Mouse (Mus musculus) forebrain, embryonic 14.5 days (tissue): ENCODE data around the gene Cbll1. TPM values are rescaled to one million over a fixed set of nuclear protein-coding genes. Genes with fewer than 3 reads are reported as not detected.

Experiments
- ATAC-seq: fragments of 200-750 bp; cut with Nextera tagmentation; 2 replicates; pipeline ENCODE4 v1.8.0; 2017; ENCODE audit warnings: mild to moderate bottlenecking, moderate library complexity
- DNase-seq: peaks from one replicate; pipeline ENCODE4 v3.0.0-alpha.2; 2015; ENCODE audit warnings: low spot score
- H3K27ac ChIP-seq: fragments of 300-500 bp; sonication (generic); 2 replicates; pipeline ENCODE4 v1.5.1; 2014; ENCODE audit warnings: low read depth, mild to moderate bottlenecking, control low read depth, low read length, moderate library complexity
- H3K27me3 ChIP-seq: fragments of 300-500 bp; sonication (generic); replicated peaks from 2 replicates; pipeline ENCODE4 v1.6.1; 2014; ENCODE audit warnings: low read length, control low read depth, mixed read lengths; ENCODE audit not compliant: control insufficient read depth, insufficient read depth
- H3K36me3 ChIP-seq: fragments of 300-500 bp; sonication (generic); 2 replicates; pipeline ENCODE4 v1.6.1; 2014; ENCODE audit warnings: low read length, control low read depth; ENCODE audit not compliant: control insufficient read depth, insufficient read depth
- H3K4me1 ChIP-seq: fragments of 300-500 bp; sonication (generic); 2 replicates; pipeline ENCODE4 v1.6.1; 2014; ENCODE audit warnings: antibody characterized with exemption, low read length, control low read depth; ENCODE audit not compliant: control insufficient read depth, insufficient read depth
- H3K4me2 ChIP-seq: fragments of 300-500 bp; sonication (generic); 2 replicates; pipeline ENCODE4 v1.6.1; 2014; ENCODE audit warnings: mild to moderate bottlenecking, control low read depth, low read length
- H3K4me3 ChIP-seq: fragments of 300-500 bp; sonication (generic); 2 replicates; pipeline ENCODE4 v1.5.1; 2014; ENCODE audit warnings: low read depth, low read length, control low read depth
- H3K9ac ChIP-seq: fragments of 300-500 bp; sonication (generic); 2 replicates; pipeline ENCODE4 v1.6.1; 2014; ENCODE audit warnings: mild to moderate bottlenecking, low read length, control low read depth, moderate library complexity
- H3K9me3 ChIP-seq: fragments of 300-500 bp; sonication (generic); replicated peaks from 2 replicates; pipeline ENCODE4 v1.6.1; 2016; ENCODE audit warnings: low read length, control low read depth, mixed read lengths; ENCODE audit not compliant: control insufficient read depth
- WGBS: fragments of 180-500 bp; shearing (Covaris S2); extraction: QIAGEN DNeasy Blood & Tissue Kit; methylation state at CpG from one replicate; pipeline ENCODE4 v1.1.7; 2014; 5-methylcytosine and 5-hydroxymethylcytosine counted together
- polyA plus RNA-seq: library from polyadenylated mRNA; unstranded; fragments of >200 nt; fragmentation: Nextera tagmentation; extraction: Ambion mirVana; gene quantifications from 2 replicates; pipeline ENCODE4 v1.2.1, GENCODE M21; 2014

Cbll1 gene
- 20.3 and 21.3 TPM in 2 replicates for polyA plus RNA-seq

DNA sequence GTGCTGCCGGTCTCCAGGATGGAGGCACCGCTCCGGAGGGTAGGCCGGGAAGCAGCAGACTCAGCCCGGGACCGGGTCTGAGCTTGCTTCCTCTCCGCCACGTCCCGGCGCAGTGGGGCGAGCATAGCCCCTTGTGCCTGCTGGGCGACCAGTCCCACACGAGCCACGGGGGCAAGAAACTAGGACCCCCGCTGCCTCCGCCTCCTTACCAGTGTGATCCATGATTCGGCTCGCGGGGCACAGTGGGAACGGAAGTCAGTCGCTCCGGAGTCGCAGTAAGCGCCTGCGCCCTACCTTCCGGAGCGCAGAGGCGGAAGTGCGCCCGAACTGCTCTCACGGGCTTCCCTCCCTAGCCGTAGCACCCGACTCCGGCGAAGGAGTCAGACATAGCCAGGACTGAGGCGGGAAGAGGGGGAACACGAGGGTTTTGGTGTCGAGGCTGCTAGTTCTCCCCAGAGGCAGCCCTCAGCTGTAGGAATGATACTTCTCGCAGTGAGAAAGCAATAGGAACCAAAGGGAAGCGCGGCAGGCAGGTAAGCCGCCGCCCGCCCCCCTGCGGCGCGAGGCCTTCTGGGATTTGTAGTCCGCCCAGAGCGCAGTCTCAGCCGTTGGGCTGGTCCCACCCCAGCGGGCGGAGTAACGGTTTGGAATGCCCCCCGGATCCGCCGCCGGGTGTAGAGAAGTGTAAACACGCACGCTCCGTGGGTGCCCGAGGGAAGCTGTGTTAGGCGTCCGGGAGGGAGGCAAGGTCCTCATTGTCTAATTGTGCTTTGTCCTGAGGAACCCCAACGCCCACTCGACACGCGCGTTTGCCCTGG is at the start of gene Cbll1:
Gene Cbll1 (minus strand): TSS at position 303 of the 818 bp plus-strand sequence.
- Histone ChIP-seq H3K27me3 (no peaks in the 10 kb centered on the region), H3K9me3 (no peaks in the 10 kb centered on the region), H3K36me3 (peaks cover under 1% of the 10 kb centered on the region), H3K27ac (peak within 1 kb of the TSS; percentile 91), H3K4me1 (peaks cover 11% of the 10 kb centered on the region), H3K9ac (peak within 1 kb of the TSS; percentile 85), H3K4me2 (peak within 1 kb of the TSS; percentile 89), H3K4me3 (peak within 1 kb of the TSS; percentile 87)
- ATAC-seq (peak; percentile 99), DNase-seq (peak; percentile 97)
- WGBS: under 1% methylated on average over 63 of the region's 68 CpGs

DNA sequence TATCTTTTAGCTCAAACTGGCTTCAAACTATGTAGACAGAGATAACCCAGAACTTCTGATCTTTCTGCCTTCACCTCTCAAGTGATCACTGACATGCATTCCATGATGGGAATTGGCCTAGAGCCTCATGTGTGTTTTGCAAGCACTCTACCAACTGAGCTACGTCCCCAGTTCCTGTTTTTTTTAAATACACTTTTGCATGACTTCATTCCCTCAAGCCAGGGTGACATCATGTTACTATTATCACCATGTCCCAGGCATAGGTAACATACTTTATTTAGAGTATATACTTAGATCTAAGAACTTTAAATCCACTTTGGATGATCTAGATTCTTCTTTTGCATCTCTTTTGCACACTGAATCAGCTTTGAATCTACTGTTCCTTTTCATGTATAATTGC is 46.6 kb upstream of the Cbll1 start:
- WGBS: 83% methylated on average over 1 of the region's 1 CpGs
- H3K27ac ChIP-seq: no peak overlapping the region

DNA sequence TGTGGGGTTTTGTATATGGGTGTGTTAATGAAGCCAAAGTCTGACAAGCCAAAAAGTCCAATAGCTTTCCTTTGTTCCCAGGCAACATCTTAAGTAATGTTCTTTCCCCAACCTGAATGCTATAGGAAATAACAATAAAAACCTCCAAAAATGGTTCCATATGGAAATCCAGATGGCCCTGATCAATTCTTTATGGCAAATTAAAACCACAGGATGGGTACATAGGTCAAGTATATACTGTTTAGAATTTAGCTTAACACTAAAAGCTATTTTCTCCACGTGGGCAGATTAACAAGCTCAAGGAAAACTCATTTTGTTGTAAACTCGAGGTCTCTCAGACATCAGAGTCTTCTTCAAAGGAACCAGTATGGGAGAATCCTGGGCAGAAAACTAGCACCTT is 45.8 kb upstream of the Cbll1 start:
- H3K27ac ChIP-seq: no peak overlapping the region
- H3K4me1 ChIP-seq: no peaks in the 10 kb centered on the region
- no peak overlapping the region for H3K4me2 ChIP-seq
- H3K36me3 ChIP-seq: no peaks in the 10 kb centered on the region
- no peak for ATAC-seq
- no peak overlapping the region for H3K9ac ChIP-seq
- no peak overlapping the region for H3K4me3 ChIP-seq
- DNase-seq: no peak
- WGBS: 56% methylated on average over 2 of the region's 2 CpGs
- H3K27me3 ChIP-seq: no peaks in the 10 kb centered on the region
- H3K9me3 ChIP-seq: no peaks in the 10 kb centered on the region

More for the DNA sequence above, 46.6 kb upstream of the Cbll1 start:
- ATAC-seq (no peak), DNase-seq (no peak)
- Histone ChIP-seq H3K36me3 (no peaks in the 10 kb centered on the region), H3K27me3 (no peaks in the 10 kb centered on the region), H3K4me2 (no peak overlapping the region), H3K9ac (no peak overlapping the region), H3K4me1 (no peaks in the 10 kb centered on the region), H3K4me3 (no peak overlapping the region), H3K9me3 (no peaks in the 10 kb centered on the region)

DNA sequence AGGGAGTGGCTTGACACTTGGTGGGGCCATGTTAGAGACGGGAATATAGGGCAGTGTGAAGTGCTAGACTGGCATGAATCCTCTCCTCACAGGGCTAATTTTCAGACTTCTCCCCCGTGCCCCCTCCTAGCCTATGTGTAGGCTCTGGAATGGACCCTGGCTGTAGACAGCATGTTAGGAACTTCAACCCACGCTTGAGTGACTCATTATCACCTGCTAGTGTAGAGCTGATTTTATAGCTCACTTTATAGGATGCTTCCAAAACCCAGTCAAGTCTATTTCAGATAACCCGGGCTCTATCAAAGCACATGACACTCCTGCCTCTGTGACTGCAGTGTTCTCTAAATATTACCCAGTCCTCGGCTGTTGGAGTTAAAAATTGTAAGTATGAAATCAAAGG is 42.1 kb upstream of the Cbll1 start:
- no peaks in the 10 kb centered on the region for H3K27me3 ChIP-seq
- WGBS: 80% methylated on average over 5 of the region's 5 CpGs
- H3K9me3 ChIP-seq: no peaks in the 10 kb centered on the region
- no peaks in the 10 kb centered on the region for H3K36me3 ChIP-seq
- H3K27ac ChIP-seq: no peak overlapping the region
- no peak overlapping the region for H3K4me2 ChIP-seq
- no peak for ATAC-seq
- no peak overlapping the region for H3K9ac ChIP-seq
- no peaks in the 10 kb centered on the region for H3K4me1 ChIP-seq
- no peak overlapping the region for H3K4me3 ChIP-seq
- no peak for DNase-seq

DNA sequence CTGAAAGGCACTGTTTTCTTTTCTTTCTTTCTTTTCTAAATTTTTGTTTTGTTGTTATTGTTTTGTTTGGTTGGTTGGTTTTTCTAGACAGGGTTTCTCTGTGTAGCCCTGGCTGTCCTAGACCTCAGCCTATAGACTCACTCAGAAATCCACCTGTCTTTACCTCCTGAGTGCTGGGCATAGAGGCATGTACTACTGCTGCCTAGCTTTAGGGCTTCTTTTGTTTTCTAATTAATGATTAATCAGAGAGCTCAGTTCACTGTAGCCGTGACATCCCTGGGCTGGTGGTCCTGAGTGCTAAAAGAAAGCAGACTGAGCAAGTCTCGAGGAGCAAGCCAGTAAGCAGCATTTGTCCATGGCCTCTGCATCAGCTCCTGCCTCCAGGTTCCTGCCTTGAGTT is 40.4 kb upstream of the Cbll1 start:
- no peaks in the 10 kb centered on the region for H3K9me3 ChIP-seq
- no peak overlapping the region for H3K9ac ChIP-seq
- H3K4me1 ChIP-seq: no peaks in the 10 kb centered on the region
- H3K36me3 ChIP-seq: no peaks in the 10 kb centered on the region
- H3K4me2 ChIP-seq: no peak overlapping the region
- 62% methylated on average over 2 of the region's 2 CpGs for WGBS
- no peaks in the 10 kb centered on the region for H3K27me3 ChIP-seq
- H3K4me3 ChIP-seq: no peak overlapping the region
- ATAC-seq: no peak
- H3K27ac ChIP-seq: no peak overlapping the region
- DNase-seq: no peak

DNA sequence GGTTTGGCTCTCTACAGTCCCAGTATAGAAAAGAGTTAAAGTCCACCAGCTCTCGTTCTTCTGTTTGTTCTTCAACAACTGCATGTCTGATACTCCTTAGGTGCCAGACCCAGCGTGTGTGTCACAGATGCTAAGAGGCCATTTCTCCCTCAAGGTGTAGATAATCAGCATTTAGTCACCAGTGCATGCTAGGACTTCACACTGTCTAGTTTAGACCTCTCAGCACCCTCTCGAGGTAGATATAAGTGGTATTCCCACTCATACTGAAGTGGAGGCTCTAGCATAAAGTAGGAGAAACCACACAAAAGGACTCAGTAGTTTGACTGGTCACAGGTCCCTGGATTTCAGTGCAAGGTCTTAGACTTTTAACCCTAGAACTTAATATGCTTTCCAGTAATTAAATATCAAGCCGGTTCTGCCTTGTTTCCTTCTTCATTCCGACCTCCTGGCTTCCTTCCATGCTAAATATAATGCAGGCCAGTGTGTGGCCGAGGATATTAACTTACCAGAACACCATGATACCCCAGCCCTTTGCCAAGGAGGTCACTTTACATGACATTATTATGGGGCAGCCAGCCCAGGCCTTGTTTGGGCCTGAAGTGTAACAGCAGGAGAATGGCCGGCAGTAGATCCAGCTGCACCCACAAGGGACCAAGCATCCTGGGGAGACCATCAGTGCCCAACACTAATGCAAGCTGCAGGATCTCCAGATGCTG is 38.3 kb upstream of the Cbll1 start:
- Histone ChIP-seq H3K4me3 (no peak overlapping the region), H3K4me2 (no peak overlapping the region), H3K9ac (no peak overlapping the region), H3K9me3 (no peaks in the 10 kb centered on the region), H3K27ac (no peak overlapping the region), H3K27me3 (no peaks in the 10 kb centered on the region), H3K36me3 (no peaks in the 10 kb centered on the region), H3K4me1 (peaks cover 12% of the 10 kb centered on the region)
- DNase-seq: no peak
- ATAC-seq: no peak
- WGBS: 79% methylated on average over 7 of the region's 7 CpGs

DNA sequence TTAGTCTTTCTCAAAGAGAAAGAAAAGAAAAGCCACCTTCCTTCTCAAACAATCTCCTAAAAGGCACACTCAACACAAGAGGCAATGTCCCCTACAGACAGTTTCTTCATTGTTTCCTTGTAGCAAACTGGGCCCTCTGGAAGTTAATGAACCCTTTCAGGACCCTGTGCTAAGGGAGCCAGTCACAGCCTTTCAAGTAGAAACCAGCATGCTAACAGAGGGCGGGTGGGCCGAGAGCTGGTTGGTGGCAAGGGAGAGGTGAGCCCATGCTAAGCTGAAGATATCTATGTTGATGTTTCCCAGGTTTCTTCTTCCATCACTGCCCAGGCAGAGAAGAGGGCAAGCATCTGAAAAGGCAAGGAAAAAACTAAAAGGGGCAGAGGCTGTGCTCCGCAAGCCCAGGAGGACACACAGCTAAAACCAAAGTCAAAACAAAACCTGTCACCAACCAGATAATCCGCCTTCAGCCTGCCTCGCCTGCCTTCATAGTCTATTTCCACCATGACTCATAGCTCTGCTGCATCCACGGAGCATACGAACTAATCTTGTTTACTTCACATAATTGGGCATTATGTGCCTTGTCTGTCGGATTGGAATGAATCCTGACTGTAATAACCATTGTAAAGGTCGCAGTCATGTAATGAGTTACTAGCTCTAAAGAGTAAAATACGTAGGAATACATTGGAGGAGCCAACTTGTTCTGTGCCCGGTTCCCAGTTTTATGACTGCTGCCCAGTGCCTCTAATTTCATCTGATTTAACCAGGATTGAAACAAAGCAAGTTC is 34.8 kb upstream of the Cbll1 start:
- H3K9ac ChIP-seq: no peak overlapping the region
- no peaks in the 10 kb centered on the region for H3K9me3 ChIP-seq
- H3K27me3 ChIP-seq: no peaks in the 10 kb centered on the region
- no peak overlapping the region for H3K4me3 ChIP-seq
- H3K4me2 ChIP-seq: no peak overlapping the region
- ATAC-seq (peak; percentile 29; the same call in 1 of the 2 replicates), DNase-seq (peak; percentile 39)
- 35% methylated on average over 11 of the region's 11 CpGs for WGBS
- peaks cover 12% of the 10 kb centered on the region for H3K4me1 ChIP-seq
- H3K27ac ChIP-seq: no peak overlapping the region
- no peaks in the 10 kb centered on the region for H3K36me3 ChIP-seq

DNA sequence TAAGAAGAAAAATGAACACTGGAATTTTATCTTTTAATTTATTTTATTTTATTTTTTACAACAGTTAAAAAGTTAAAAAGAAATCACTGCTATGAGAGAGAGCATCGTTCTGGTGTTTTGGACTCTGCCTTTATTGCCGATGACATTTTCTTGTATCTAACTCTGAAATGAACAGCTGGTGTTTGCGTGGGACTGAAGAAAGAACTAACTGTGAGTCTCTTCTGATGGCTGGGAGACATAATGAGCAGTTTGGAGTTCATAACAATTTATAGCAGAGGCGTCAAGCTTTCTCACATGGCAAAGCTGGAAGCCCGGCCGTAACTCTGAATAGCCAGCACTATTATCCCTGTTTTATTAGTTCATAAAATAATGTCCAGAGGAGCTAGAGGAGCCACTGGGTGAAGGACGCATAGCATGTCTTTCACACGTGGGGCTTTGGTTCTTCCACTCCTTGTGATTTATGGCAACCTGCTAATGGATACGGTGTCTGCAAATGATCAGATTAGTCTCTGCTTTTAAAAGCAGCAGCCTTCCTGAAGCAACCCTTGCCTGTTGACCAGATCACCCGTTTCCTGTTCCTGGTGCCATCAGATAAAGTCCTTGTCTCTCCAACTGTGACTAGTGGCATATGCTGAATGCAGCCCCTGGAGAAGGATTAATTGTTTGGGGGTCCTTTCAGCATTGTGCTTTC is 33.9 kb upstream of the Cbll1 start:
- WGBS: 64% methylated on average over 10 of the region's 10 CpGs
- no peak overlapping the region for H3K9ac ChIP-seq
- H3K4me3 ChIP-seq: no peak overlapping the region
- H3K36me3 ChIP-seq: no peaks in the 10 kb centered on the region
- no peak overlapping the region; the same call in 1 of the 2 replicates for H3K27ac ChIP-seq
- no peaks in the 10 kb centered on the region for H3K9me3 ChIP-seq
- H3K4me2 ChIP-seq: no peak overlapping the region
- DNase-seq: peak; percentile 48
- peaks cover 12% of the 10 kb centered on the region for H3K4me1 ChIP-seq
- H3K27me3 ChIP-seq: no peaks in the 10 kb centered on the region
- peak; percentile 27; the same call in 1 of the 2 replicates for ATAC-seq
